7 mouse cellular contexts compared by ENCODE assay signal in genomic region chr17:32492349-32492980, GRCm38 (mm10). TPM values are rescaled to one million over a fixed set of nuclear protein-coding genes. Genes with fewer than 3 reads are reported as not detected.
A peak's percentile ranks its signal among the peaks of the same experiment; 100 is the strongest.
DNase-seq lines count a peak whose midpoint lies in the region; ATAC-seq and TF ChIP-seq lines count a peak whose summit lies in the region.

No protein-coding gene starts in this region.

- no peaks in the 10 kb centered on the region for H3K4me1 ChIP-seq in kidney, adult 2 months (ENCODE audit: control insufficient read depth, insufficient read depth, low read length)
- H3K4me1 ChIP-seq in lung, embryonic 15.5 days: no peaks in the 10 kb centered on the region

- TF ChIP-seq CTCF in kidney, adult 2 months (conservative IDR thresholded peaks at IDR 0.05; ENCODE audit: insufficient read depth, insufficient read length, low read depth, low read length): no peak

- peak overlapping the region; percentile 33; the same call in 1 of the 2 replicates for H3K4me3 ChIP-seq in kidney, adult 2 months (ENCODE audit: insufficient read depth, low read depth, low read length)
- peak overlapping the region; percentile 34 for H3K4me3 ChIP-seq in lung, embryonic 15.5 days

- WGBS in kidney, adult 2 months: 24% methylated on average over 30 of the region's 30 CpGs
- WGBS in lung, embryonic 15.5 days: 9% methylated on average over 30 of the region's 30 CpGs

- ATAC-seq in lung, embryonic 15.5 days (ENCODE audit: borderline replicate concordance, extremely low read depth, low FRiP score, low TSS enrichment): peak; percentile 80; the same call in 1 of the 2 replicates

- TF ChIP-seq POLR2A in kidney, adult 2 months (IDR thresholded peaks at IDR 0.05; ENCODE audit: low read depth, low read length): no peak

- 0 out of 2 replicates have a peak overlapping the region, but pooled peaks have one; percentile 13 for H3K9ac ChIP-seq in lung, embryonic 15.5 days

- H3K36me3 ChIP-seq in kidney, adult 2 months (ENCODE audit: control insufficient read depth, insufficient read depth, low read length): no peaks in the 10 kb centered on the region
- H3K36me3 ChIP-seq in lung, embryonic 15.5 days: no peaks in the 10 kb centered on the region

- peak overlapping the region; percentile 60 for H3K4me2 ChIP-seq in lung, embryonic 15.5 days

- DNase-seq in adrenal gland, adult 2 months: peak; percentile 58
- peak; percentile 81 for DNase-seq in embryo, embryonic 10 days (ENCODE audit: low spot score)
- peak; percentile 19 to 39 for DNase-seq in heart, adult 9 months (ENCODE audit: low spot score in 2 of 2)
- peak; percentile 45 for DNase-seq in kidney, adult 2 months
- peak; percentile 6 for DNase-seq in ovary, postnatal 14 days (ENCODE audit: low spot score)
- DNase-seq in cerebellum, adult 9-10 months: no peak

- no peak overlapping the region for H3K27ac ChIP-seq in kidney, adult 2 months (ENCODE audit: insufficient read depth, low read depth, low read length)
- H3K27ac ChIP-seq in lung, embryonic 15.5 days: no peak overlapping the region

- no peaks in the 10 kb centered on the region for H3K27me3 ChIP-seq in kidney, adult 2 months (replicated peaks; ENCODE audit: control insufficient read depth, insufficient read depth, low read length)
- no peaks in the 10 kb centered on the region for H3K27me3 ChIP-seq in lung, embryonic 15.5 days

- H3K9me3 ChIP-seq in lung, embryonic 15.5 days: no peaks in the 10 kb centered on the region

RNA-seq across cellular contexts. Expression of gene Cyp4f17, which starts 13.4 kb away (rescaled TPM):
- total RNA-seq in adrenal gland, adult 2 months (2021): 10 to 100 TPM in 1 of 2 experiments, 1 to 10 TPM in 1; 7.2 to 10.3 TPM
- 13.0 and 16.2 TPM in 2 replicates for polyA plus RNA-seq in adrenal gland, adult 2 months (2012; rRNA removed)
- polyA plus RNA-seq in kidney, adult 2 months (2012; rRNA removed): 16.2 and 18.1 TPM in 2 replicates
- polyA plus RNA-seq in lung, embryonic 15.5 days (2015; fragmentation: Nextera tagmentation; extraction: Ambion mirVana): 6.6 and 6.8 TPM in 2 replicates

RNA-seq across cellular contexts. Expression of gene Cyp4f39, which starts 39.9 kb away (rescaled TPM):
- not detected for total RNA-seq in adrenal gland, adult 2 months (2021)
- polyA plus RNA-seq in adrenal gland, adult 2 months (2012; rRNA removed): not detected in 2 replicates
- polyA plus RNA-seq in kidney, adult 2 months (2012; rRNA removed): 0.39 and 1.0 TPM in 2 replicates
- polyA plus RNA-seq in lung, embryonic 15.5 days (2015; fragmentation: Nextera tagmentation; extraction: Ambion mirVana): 0.69 and 1.3 TPM in 2 replicates

RNA-seq across cellular contexts. Expression of gene Cyp4f16, which starts 43.9 kb away (rescaled TPM):
- total RNA-seq in adrenal gland, adult 2 months (2021): 10 to 100 TPM; 10.8 to 11.3 TPM
- 10.2 and 13.0 TPM in 2 replicates for polyA plus RNA-seq in adrenal gland, adult 2 months (2012; rRNA removed)
- polyA plus RNA-seq in kidney, adult 2 months (2012; rRNA removed): 11.6 and 14.3 TPM in 2 replicates
- 21.0 and 22.3 TPM in 2 replicates for polyA plus RNA-seq in lung, embryonic 15.5 days (2015; fragmentation: Nextera tagmentation; extraction: Ambion mirVana)
